Mouse (Mus musculus) embryonic fibroblast, embryonic 13.5 days (primary cell): ENCODE data around the gene Il1rapl1. TPM values are rescaled to one million over a fixed set of nuclear protein-coding genes. Genes with fewer than 3 reads are reported as not detected.

Source experiments
- H3K27ac ChIP-seq: 2 replicates; pipeline ENCODE4 v1.5.1; 2012; ENCODE audit warnings: low read length, control low read depth, inconsistent platforms; ENCODE audit not compliant: insufficient read depth
- H3K4me1 ChIP-seq: 2 replicates; pipeline ENCODE4 v1.6.1; 2011; ENCODE audit warnings: low read length; ENCODE audit not compliant: control insufficient read depth, insufficient read depth
- H3K4me3 ChIP-seq: 2 replicates; pipeline ENCODE4 v1.5.1; 2011; ENCODE audit warnings: mild to moderate bottlenecking, control low read depth, low read length; ENCODE audit not compliant: insufficient read depth
- CTCF ChIP-seq: IDR thresholded peaks from 2 replicates; pipeline ENCODE4 v1.5.1; 2011; ENCODE audit warnings: mild to moderate bottlenecking, control low read depth, low read length, moderate library complexity, borderline replicate concordance; ENCODE audit not compliant: insufficient read depth
- POLR2A ChIP-seq: IDR thresholded peaks from 2 replicates; pipeline ENCODE4 v1.6.1; 2011; ENCODE audit warnings: low read depth, mild to moderate bottlenecking, control low read depth, low read length, moderate library complexity
- polyA plus RNA-seq: library from polyadenylated mRNA; stranded (reverse); fragments of >200 nt; gene quantifications from 2 replicates; pipeline ENCODE4 v1.2.4, GENCODE M21; 2011; ENCODE audit warnings: low read depth; ENCODE audit not compliant: missing spikeins, insufficient read length

Gene Il1rapl1
- 0.09 and 0.15 TPM in 2 replicates for polyA plus RNA-seq

DNA sequence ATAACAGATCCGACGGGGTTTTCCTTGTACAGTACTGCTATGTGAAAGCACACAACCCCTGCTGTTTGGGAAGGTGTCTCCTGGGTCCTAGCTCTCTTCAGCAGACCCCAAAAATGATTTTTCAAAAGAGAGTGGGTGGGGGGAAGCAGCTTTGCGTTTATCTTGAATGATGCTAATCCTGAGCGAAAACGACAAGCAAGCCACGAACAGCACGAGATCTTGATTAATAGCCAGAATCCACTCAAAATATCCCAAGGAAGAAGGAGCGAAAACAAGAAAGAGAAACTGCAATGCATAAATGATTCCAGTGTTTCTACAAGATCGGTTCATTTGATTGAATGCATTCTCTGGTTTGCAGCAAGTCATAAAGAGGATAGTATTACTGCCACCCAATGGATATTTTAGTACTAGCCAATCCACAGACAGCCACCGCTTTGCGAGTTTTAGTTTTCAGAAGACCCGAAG is at the start of gene Il1rapl1:
TSS of gene Il1rapl1 (minus strand) at position 37 of the 465 bp plus-strand sequence.
- H3K4me1 ChIP-seq: no peaks in the 10 kb centered on the region
- no peak within 1 kb of the TSS; the same call in 1 of the 2 replicates for H3K27ac ChIP-seq
- no peak for TF ChIP-seq CTCF
- no peak for TF ChIP-seq POLR2A
- peak within 1 kb of the TSS; percentile 87 for H3K4me3 ChIP-seq

DNA sequence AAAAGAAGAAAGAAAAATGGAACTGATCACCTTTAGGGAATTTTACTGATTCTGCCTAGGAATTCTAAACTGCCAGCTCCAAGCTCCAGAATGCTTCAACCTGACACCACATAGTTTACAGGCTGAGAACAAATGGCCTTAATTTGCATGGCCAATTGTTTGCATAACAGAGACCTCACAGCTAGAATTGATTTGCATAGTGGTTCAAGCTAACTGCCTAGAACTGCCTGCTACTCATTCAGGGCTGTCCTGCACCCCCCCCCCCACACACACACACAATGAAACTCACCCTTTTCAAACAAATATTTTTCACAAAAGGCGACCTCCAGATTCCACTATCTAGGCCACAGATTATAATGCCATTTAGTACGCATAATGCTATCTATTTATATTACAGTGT is 42.6 kb upstream of the Il1rapl1 start:
- no peak overlapping the region for H3K27ac ChIP-seq
- no peak for TF ChIP-seq POLR2A
- no peak for TF ChIP-seq CTCF

DNA sequence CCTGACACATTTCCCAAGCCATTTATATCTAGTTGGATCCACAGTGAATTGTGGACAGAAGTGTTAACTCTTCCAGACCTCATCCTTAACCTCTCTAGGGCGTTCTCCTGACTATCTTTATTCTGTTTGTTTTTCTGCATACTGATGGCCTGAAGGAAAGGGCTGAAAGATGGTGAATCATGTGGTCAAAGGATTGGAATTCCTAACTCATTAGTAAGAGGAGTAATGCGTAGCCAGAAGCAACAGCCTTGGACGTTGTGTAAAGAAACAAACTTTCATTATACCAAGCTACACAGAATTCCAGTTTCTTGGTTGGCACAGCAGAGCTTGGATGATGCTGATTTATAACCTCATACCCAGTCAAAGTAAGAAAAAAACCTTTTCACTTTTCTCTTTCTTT is 10.2 kb upstream of the Il1rapl1 start:
- Histone ChIP-seq H3K4me3 (no peak overlapping the region), H3K27ac (no peak overlapping the region), H3K4me1 (no peaks in the 10 kb centered on the region)
- no peak for TF ChIP-seq POLR2A
- TF ChIP-seq CTCF: no peak

More for the DNA sequence above, 42.6 kb upstream of the Il1rapl1 start:
- Histone ChIP-seq H3K4me3 (no peak overlapping the region), H3K4me1 (no peaks in the 10 kb centered on the region)

DNA sequence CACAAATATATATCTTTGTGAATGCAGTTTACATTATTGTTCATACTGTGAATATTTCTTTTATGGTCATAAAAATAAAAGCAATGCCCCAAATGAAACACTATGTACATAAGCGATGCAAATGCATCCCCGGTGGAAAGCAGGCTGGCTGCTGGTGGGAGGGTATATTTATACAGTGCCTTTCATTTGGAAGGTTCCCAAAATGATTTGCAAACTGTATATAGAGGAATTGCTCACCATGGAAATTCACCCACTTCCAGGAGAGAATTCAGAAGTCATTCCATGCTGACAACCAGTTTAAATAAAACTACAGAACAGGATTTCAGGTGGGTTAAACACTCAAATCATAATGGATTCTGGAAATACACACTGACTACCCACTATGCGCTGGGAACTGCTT is 4.6 kb upstream of the Il1rapl1 start:
- no peak overlapping the region for H3K4me3 ChIP-seq
- H3K27ac ChIP-seq: no peak overlapping the region
- no peaks in the 10 kb centered on the region for H3K4me1 ChIP-seq
- TF ChIP-seq POLR2A (no peak), CTCF (no peak)

DNA sequence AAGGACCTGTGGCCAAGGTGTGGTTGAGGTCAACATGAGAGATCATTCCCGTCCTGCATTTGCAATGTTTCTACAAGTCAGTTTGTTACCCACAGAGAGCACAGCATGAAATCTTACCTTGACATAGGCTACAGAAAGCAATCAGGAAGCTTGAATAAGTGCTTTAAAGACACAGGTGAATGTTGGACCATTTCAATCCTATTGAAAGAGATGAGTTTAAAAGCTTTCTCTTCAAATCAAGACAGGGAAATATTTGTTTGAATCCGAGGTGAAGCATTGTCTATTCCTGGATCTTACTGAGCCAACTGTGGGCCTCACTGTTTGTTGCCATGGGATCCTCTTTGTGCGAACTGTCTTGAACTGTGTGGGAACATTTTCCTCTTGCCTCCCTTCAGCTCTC is 2.4 kb upstream of the Il1rapl1 start:
- TF ChIP-seq POLR2A: no peak
- TF ChIP-seq CTCF: no peak
- Histone ChIP-seq H3K4me3 (no peak overlapping the region), H3K27ac (no peak overlapping the region), H3K4me1 (no peaks in the 10 kb centered on the region)

DNA sequence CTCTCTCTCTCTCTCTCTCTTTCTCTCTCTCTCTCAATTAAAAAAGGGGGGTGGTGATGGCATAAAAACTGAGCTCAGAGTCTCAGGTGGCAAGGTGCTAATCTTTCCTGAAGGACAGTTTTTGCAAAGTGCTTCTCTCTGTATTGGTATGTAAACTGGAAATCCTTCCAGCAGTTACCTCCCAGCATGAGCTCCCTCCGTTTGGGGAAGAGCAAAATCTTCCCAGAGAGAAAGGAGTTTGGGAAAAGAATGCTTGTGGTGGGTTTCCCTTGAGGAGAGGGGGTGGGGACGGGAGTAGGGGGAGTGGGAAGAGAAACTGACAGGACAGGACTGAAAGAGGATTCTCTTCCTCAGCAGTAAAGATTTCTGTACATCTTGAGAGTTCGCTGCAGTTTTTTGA is 881 bp upstream of the Il1rapl1 start:
- Histone ChIP-seq H3K27ac (no peak overlapping the region), H3K4me1 (no peaks in the 10 kb centered on the region), H3K4me3 (peak overlapping the region; percentile 87)
- no peak for TF ChIP-seq CTCF
- TF ChIP-seq POLR2A: no peak

DNA sequence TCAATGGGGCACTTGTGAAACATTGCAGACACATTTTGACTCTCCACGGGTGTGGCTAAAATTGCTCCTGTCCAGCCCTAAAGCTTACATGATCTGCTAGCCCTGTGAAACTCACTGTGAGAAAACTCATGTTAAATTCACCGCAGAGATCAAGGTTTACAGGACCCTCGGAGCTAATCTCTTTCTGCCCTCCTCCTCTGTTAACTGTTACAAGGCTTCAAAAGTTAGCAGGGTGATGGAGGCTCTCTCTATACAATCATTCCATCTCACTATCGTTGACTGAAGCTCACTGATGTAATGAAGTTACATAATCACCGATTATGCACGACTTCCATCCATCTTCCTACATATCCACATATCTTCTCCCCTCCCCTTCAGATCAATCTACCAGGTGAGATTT is 1.9 kb downstream of the Il1rapl1 start:
- H3K4me1 ChIP-seq: no peaks in the 10 kb centered on the region
- TF ChIP-seq CTCF: no peak
- no peak for TF ChIP-seq POLR2A
- H3K4me3 ChIP-seq: no peak overlapping the region
- H3K27ac ChIP-seq: no peak overlapping the region

DNA sequence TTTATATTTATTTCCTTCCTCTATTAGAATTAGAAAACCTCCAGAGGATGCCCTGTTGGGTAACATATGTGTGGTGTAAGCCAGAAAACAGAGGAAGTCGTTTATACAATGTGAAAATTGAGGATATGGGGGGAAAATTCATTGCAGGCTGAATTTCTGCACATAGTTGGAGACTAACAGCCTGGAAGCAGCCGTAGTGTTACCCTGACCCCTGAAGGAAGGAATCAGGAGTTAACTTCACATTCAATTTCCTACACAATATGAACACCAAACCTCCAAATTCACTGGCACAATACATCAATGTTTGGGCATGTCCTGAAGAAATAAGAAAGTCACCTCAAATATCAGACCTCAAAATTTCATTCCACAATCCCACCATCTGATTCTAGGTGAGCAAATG is 3.2 kb downstream of the Il1rapl1 start:
- no peak overlapping the region for H3K4me3 ChIP-seq
- no peak overlapping the region for H3K27ac ChIP-seq
- TF ChIP-seq POLR2A (no peak), CTCF (no peak)
- no peaks in the 10 kb centered on the region for H3K4me1 ChIP-seq

DNA sequence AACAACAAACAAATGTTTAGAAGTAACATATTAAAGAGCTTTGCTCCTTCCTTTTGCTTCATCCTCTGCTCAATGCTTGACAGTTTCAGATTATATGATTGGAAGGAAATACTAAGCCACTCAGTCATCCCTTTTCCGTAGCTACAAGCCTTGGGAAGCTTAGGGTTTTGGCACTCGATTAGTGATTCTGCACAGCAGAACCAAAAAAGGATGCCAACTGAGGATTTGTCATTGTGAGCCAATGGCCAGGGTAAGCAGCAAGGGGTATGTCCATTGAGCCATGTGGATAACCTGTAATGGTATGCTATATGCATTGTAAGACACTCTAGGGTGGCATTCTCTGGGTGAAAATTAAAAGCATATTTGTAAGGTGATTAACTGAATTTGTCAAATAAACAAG is 5.7 kb downstream of the Il1rapl1 start:
- TF ChIP-seq POLR2A: no peak
- no peak for TF ChIP-seq CTCF

DNA sequence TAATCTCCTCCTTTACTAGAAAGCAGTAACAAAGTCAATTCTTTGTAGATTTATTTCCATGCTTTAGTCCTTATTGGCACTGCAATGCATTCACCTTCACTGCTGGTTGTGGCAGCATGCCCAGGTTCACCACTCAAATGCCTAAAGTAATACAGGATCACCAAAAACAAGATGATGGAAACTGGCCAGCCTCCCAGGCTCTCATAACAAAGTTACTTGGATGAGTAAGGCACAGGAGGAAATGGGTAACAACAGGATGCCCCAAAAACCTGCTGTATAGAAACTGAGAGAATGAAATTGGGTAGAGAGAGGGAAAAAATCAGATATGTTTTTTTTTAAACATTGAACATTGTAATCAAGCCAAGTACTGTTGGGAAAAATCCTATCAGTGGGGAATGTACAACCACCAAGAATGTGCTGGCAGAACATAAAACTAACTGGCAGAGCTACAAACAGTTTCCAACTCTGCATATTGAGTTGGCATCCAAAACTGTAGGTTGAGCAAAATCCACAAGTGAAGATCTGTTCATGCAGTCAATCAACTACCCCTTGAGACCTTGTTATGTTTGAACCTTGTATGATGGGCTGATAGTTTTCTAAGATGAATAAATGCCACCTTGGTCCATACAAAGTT is 21.4 kb downstream of the Il1rapl1 start:
- no peaks in the 10 kb centered on the region for H3K4me1 ChIP-seq
- TF ChIP-seq CTCF (no peak), POLR2A (no peak)
- no peak overlapping the region for H3K27ac ChIP-seq
- H3K4me3 ChIP-seq: no peak overlapping the region

More for the DNA sequence above, 5.7 kb downstream of the Il1rapl1 start:
- no peak overlapping the region for H3K27ac ChIP-seq
- no peaks in the 10 kb centered on the region for H3K4me1 ChIP-seq
- no peak overlapping the region for H3K4me3 ChIP-seq

DNA sequence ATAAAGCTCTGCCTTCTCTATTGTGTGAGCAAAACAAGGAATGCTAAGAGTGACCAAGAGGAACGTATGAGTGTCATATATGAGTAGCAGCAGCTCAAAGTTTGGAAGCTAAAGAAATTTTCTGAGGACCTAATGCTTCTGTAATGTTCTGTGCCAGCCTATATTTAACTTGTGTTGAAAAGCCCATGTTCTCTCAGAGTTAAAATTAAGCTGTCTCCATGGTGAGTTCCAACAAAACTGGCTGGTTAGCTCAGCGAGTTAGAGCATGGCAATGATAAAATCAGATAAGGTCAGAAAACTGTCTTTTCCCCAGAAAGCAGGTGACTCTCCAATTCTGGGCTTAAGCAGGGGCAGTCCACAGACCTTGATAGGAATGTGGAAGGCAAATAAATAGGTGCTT is 25.6 kb downstream of the Il1rapl1 start:
- no peak overlapping the region for H3K4me3 ChIP-seq
- no peak overlapping the region for H3K27ac ChIP-seq

More for the DNA sequence above, 25.6 kb downstream of the Il1rapl1 start:
- TF ChIP-seq POLR2A: no peak
- no peak for TF ChIP-seq CTCF
- no peaks in the 10 kb centered on the region for H3K4me1 ChIP-seq
